Mouse (Mus musculus) testis, adult 2 months (tissue): ENCODE data around the gene 1700025G04Rik.

ENCODE experiments used
- CTCF ChIP-seq: fragments of 200-500 bp; IDR thresholded peaks from 2 replicates; pipeline ENCODE4 v1.5.1; 2012; ENCODE audit warnings: low read depth, mild to moderate bottlenecking, inconsistent platforms, low read length, moderate library complexity; ENCODE audit not compliant: control insufficient read depth, insufficient read depth, insufficient replicate concordance
- POLR2A ChIP-seq: fragments of 200-500 bp; IDR thresholded peaks from 2 replicates; pipeline ENCODE4 v1.6.1; 2012; ENCODE audit warnings: low read depth, mild to moderate bottlenecking, inconsistent platforms, low read length, moderate library complexity; ENCODE audit not compliant: control insufficient read depth

- TF ChIP-seq POLR2A (no peak), CTCF (no peak)
Measured at GRCm38 (mm10) chr1:151988066-151988465, 101.9 kb downstream of the 1700025G04Rik start.
